Mouse (Mus musculus): Measurements from ENCODE around the gene Zpr1. TPM values are rescaled to one million over a fixed set of nuclear protein-coding genes. Genes with fewer than 3 reads are reported as not detected.

Zpr1 gene
- total RNA-seq, 4 experiments from 2014 or later = 42.2 to 44.5 (median 42.9) TPM

DNA sequence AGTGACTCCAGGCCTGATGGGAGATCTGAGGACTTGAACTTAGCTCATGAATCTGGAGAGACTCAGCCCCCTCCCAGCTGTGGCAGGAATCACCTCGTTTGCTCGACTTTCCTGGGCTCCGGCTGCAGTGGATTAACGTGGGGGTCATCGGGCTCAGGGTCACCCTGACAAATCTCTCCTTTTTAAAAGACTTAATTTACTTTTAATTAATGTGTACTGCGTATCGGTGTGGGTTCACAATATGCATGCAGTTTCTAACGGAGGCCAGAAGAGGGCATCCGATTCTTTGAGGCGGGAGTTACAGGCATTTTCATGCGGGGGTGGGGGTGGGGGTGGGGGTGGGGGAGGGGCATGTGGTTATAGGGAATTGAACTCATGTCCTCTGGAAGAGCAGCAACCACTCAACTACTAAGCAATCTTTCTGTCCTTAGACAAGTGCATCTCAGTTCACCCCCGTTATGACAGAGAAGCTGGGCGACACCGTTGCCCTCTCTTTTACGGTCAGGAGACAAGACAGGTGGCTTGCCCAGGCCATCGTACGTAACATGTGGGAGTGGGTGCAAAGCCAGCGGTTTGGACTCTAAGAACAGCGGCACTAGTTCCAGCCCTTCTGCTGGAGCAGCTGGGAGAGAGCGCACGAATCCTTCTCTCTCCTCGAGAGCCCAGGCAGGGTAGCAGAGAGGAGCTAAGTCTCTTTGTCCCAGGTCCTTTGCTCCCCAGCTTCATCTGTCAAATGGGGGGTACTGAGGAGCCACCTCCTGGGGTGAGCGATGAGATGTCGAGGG, 57.1 kb downstream of the Zpr1 start:
- DNase-seq = no peak

DNA sequence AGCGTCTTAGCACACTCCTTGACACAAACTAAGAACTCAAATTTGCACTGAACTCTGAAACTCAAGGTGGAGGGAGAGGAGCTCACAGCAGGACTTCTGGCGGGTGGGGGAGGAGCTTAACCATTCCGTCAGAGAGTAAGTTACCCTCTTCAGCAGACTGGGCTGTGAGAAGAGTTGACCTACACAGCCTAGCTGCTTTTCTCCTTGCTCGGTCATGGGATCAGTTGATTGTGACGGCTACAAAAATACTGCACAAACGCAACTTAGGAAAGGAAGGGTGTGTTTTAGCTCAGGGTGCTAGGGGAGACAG, 57.7 kb downstream of the Zpr1 start:
- DNase-seq = no peak

DNA sequence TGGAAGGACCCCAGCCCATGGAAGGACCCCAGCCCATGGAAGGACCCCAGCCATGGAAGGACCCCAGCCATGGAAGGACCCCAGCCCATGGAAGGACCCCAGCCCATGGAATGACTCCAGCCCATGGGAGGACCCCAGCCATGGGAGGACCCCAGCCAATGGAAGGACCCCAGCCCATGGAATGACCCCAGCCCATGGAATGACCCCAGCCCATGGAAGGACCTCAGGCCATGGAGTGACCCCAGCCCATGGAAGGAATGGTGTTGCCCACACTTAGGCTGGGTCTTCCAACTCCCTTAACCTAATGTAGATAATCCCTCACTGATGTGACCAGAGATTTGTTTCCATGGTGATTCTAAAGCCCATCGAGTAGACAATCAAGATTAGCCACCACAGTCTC, 58.4 kb downstream of the Zpr1 start:
- DNase-seq = no peak

Other genes with a start within 250 kb of the Zpr1 start
- gene Apoa1, start 44.5 kb upstream of the Zpr1 start, total RNA-seq (2022) = 1 to 10 TPM in 3 of 4 experiments, not detected in 1; 1.2 to 3.5 (median 1.5) TPM
- 1 to 10 TPM in 3 of 4 experiments, not detected in 1; 1.5 to 4.7 (median 4.2) TPM for gene Apoc3, start 37.4 kb upstream of the Zpr1 start, total RNA-seq (2022)
- gene Apoa4, start 32.4 kb upstream of the Zpr1 start, total RNA-seq (2022) = under 1 TPM in 1 of 4 experiments, not detected in 3; 0.16 TPM
- under 1 TPM in 2 of 4 experiments, not detected in 2; 0.10 to 0.41 TPM for gene Apoa5, start 4.4 kb upstream of the Zpr1 start, total RNA-seq (2022)
- 10 to 100 TPM; 10.4 to 14.9 (median 10.7) TPM for gene Bud13, start 9.9 kb downstream of the Zpr1 start, total RNA-seq (2022)
- not detected for gene 4931429L15Rik, start 46.9 kb downstream of the Zpr1 start, total RNA-seq (2022)

Measured in adrenal gland, adult 8-10 months (tissue).